Mouse (Mus musculus) T-cell, adult 2 months (primary cell): Measurements from ENCODE around the gene H2afy.

Source experiments
- DNase-seq: peaks from one replicate; pipeline ENCODE4 v3.0.0; 2022; ENCODE audit warnings: low spot score

Gene H2afy

GRCm38 (mm10) chr13:56111601-56112000 is 24.6 kb downstream of the H2afy start:
- no peak for DNase-seq

GRCm38 (mm10) chr13:56110694-56111531 is 25.2 kb downstream of the H2afy start:
- no peak for DNase-seq

GRCm38 (mm10) chr13:56109703-56110102 is 26.5 kb downstream of the H2afy start:
- no peak for DNase-seq

GRCm38 (mm10) chr13:56108849-56109519 is 27.2 kb downstream of the H2afy start:
- DNase-seq, result no peak

- DNase-seq, result no peak
Observed at GRCm38 (mm10) chr13:56104971-56105391, 31.2 kb downstream of the H2afy start.

- no peak for DNase-seq
Observed at GRCm38 (mm10) chr13:56103796-56104746, 32.1 kb downstream of the H2afy start.

DNA sequence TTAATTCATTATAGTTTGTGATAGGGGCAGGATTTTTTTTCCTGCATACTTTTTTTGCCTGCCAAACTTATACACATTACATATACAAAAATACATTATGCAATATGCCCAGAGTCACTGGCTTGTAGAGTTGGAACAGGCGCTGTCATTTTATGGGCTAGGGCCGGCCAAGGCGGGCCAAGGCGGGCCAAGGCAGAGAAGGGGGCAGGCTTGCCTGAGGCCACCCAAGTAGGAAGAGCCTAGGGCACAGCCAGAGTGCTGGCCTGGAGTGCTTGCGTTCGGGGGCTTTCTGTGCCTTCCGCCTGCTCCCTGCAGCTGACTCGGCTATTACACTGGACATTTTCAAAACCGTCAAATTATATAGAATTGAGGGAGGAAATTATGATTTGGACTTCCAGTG is 34.0 kb downstream of the H2afy start:
- no peak for DNase-seq

GRCm38 (mm10) chr13:56095601-56096195 is 40.5 kb downstream of the H2afy start:
- no peak for DNase-seq

DNA sequence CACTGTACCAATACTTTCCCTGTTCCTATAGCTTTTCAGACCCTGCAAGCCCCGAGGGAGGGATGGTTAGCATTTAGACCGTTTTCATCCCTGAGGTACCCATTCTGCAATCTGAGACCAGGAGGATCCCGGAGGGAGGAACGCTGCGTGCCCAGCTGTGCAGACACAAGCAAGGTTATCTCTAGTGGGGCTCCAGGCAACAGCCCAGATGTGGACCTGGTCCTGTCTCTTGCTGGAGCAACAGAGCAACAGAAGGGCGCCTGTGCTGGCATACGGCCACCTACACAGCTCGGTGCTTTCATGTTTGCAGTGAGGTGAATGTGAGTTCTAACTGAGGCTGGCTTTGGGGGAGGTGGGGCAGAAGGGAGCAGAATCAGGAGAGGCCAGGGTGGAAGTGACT is 41.6 kb downstream of the H2afy start:
- no peak for DNase-seq

GRCm38 (mm10) chr13:56093680-56094079 is 42.5 kb downstream of the H2afy start:
- DNase-seq, result no peak

DNA sequence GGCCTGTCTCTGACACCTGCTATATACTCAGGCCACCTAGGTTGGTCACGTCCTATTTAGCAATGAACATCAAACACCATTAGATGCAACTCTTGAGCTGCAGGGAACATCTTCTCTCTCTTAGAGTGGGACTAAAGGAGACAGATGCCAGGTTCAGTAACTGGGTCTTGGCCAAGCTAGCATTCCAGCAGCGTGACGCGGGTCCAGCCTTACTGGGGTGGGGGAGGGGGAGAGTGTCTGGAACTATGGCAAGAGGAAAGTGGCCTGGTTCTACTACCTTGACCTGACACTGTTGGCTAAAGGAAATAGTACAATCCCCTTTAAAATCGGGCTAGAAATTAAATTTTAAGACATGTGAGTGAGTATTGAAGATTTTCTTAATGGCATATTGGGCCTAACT is 43.6 kb downstream of the H2afy start:
- DNase-seq, result no peak

GRCm38 (mm10) chr13:56090597-56090996 is 45.6 kb downstream of the H2afy start:
- DNase-seq, result no peak

- no peak for DNase-seq
Observed at GRCm38 (mm10) chr13:56088602-56089001, 47.6 kb downstream of the H2afy start.

DNA sequence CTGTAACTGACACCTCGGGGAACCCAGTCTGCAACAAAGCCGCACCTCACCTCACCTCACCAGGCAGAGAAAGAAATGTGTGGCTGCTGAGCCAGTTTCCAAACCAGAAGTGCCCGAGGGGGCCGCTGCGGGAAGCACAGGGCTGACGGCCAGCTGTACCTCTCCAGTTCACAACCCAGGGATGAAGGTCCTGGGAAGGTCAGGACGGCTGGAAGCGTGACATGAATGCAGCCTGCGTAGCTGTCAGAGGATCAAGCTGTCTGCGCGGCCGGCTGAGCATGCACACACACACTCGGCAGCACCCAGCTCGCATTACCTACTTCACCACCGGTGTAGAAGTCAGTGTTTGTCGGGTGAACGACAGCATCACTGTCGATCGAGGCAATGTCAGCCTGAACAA is 48.2 kb downstream of the H2afy start:
- DNase-seq, result no peak

- no peak for DNase-seq
Observed at GRCm38 (mm10) chr13:56084146-56084905, 51.8 kb downstream of the H2afy start.

DNA sequence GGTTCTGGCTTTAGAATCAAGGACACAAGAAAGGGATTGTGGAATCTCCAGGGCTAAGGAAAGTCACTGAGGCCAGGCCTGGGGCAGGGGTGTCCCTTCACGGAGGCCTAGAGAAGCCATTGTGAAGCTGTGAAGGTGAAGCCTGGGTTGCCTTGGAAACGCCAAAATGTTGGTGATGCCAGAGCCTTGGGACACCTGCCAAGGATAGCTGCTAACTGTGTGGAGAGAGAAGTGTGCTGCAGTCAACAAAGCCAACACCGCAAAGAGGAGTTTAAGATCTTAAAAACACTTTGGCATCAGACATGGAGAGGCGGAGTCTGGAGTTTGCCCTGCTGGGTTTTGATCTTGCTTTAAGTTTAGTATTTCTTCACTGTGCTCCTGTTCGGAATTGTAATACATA is 54.5 kb downstream of the H2afy start:
- no peak for DNase-seq

GRCm38 (mm10) chr13:56079616-56080015 is 56.5 kb downstream of the H2afy start:
- DNase-seq, result no peak

DNA sequence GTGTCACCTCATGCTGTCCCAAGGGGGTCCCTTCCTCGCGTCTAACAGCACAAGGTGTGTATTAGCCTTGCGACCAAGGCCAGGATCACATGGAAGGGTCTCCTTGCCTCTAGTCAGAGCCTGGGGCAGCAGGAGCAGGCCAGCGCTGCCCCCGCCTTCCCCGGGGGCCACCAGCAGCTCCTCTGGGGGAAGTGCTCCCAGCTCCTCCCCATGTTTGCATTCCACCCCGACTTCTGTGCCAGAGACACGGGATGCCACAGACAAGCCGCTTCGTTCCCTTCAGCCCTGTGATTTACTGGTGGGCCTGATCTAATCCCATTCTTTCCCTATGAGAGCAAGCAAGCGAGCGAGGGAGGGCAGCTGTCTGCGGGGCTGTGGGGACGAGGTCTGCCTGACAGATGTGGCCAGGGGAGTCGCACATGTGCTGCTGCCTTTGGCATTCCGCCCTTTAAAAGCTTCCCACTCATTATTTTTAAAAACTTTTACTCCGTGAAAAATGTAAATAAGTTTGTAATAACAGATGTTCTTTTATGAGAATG is 57.4 kb downstream of the H2afy start:
- DNase-seq, result no peak

GRCm38 (mm10) chr13:56075930-56076329 is 60.2 kb downstream of the H2afy start:
- no peak for DNase-seq

DNA sequence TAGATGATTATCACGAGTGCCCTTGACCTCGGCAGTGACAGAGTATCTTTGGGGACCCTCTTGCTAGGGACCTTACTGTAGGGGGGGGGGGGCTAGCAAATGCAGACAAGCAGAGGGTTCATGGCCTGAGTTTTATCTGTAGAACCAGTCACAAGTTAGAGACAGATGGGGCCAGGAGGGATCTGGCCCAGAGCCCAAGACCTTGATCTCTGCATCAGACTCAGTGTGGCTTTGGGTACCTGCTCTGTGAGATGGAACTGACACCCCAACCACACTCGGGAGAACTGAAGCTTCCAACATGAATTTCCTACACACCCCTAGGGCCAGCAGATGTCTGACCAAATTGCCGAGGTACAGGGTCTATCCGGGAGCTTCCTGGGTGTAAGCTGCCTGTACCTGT is 63.0 kb downstream of the H2afy start:
- DNase-seq, result no peak

DNA sequence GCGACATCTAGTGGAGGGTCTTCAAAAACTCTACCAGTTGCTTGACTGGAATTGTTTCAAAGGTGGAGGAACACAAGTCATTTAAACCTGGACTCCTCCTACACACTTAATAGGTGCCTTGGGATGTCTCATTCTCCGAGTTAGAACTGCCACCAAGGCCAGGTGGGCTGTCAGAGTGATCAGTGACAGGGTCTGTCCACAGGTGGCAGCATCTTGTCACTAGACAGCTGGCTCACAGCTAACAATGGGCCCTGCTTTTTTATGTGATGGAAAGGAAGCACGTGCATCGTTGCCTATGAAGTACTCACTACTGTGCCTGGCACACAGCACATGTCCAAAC is 63.9 kb downstream of the H2afy start:
- no peak for DNase-seq
